Mouse (Mus musculus): ENCODE data around the gene Abca8b. TPM values are rescaled to one million over a fixed set of nuclear protein-coding genes. Genes with fewer than 3 reads are reported as not detected.

The Abca8b gene
- total and polyA plus RNA-seq, 2 experiments: 12.2 to 35.7 TPM

DNA sequence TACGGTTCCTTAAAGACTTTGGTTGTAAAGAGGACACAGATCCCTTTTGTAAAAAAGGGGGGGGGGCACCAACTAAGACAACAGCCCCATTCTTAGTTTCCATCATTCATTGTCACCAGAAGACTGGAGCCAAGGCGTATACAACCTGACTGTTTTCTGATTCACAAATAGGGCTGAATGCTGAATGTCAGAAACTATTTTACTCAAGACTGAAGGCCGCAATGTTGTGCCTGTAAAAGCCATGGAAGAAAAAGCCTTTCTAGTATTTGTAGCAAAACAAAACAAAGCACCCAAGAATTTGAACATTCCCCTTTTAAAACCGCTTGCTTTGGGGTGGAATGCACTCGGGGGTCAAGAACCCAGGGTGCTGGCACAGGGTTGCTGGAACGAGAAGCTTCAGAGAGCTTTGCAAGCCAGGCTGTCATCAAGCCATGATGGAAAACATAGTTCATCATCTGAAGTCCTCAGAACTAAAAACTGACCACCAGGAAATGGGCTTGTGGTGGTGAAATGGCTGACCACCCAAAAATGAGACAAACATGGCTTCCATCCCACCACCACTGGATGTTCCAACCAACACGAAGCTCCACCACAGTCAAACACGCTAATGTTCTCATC, 104.2 kb downstream of the Abca8b start:
- H3K27ac ChIP-seq (replicated peaks; ENCODE audit: insufficient read depth, low read depth, low read length): 0 out of 2 replicates have a peak overlapping the region, but pooled peaks have one; percentile 32
- H3K9ac ChIP-seq (ENCODE audit: low read depth, low read length): no peak overlapping the region
- DNase-seq (ENCODE audit: extremely low read depth, low read depth, low spot score): peak; percentile 30
- H3K4me1 ChIP-seq (ENCODE audit: control insufficient read depth, insufficient read depth, low read length): no peaks in the 10 kb centered on the region; the same call in 1 of the 2 replicates
- H3K36me3 ChIP-seq (ENCODE audit: control insufficient read depth, insufficient read depth, low read length): no peaks in the 10 kb centered on the region
- no peaks in the 10 kb centered on the region for H3K27me3 ChIP-seq (ENCODE audit: control insufficient read depth, insufficient read depth, low read length)
- 88% methylated on average over 8 of the region's 8 CpGs for WGBS
- no peaks in the 10 kb centered on the region for H3K79me2 ChIP-seq (ENCODE audit: control insufficient read depth, insufficient read depth, low read length)
- TF ChIP-seq CTCF (IDR thresholded peaks at IDR 0.05; ENCODE audit: low read depth, low read length): no peak
- TF ChIP-seq POLR2A (IDR thresholded peaks at IDR 0.05; ENCODE audit: extremely low read depth, insufficient read depth, low read length): no peak
- H3K4me3 ChIP-seq (ENCODE audit: insufficient read depth, low read depth, low read length): no peak overlapping the region

DNA sequence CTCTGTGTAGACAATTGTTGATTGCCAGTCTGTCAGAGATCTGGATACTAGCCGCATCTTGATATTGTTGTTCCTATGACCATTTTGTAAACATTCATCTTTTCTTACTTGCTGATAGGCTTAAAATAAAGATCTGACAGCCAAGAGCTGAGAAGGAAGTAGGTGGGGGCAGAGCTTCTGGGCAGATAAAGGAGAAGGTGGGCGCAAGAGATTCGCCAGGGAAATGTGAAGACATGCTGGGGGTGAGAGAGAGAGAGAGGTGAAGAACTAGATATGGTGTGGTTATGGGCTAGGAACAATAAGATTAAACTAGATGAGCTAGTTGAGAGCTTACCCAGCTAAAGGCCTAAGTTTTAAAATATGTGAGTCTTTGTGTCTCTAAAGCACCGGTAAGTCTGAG, 106.0 kb downstream of the Abca8b start:
- H3K27ac ChIP-seq (replicated peaks; ENCODE audit: insufficient read depth, low read depth, low read length): no peak overlapping the region
- TF ChIP-seq POLR2A (IDR thresholded peaks at IDR 0.05; ENCODE audit: extremely low read depth, insufficient read depth, low read length) (no peak), CTCF (IDR thresholded peaks at IDR 0.05; ENCODE audit: low read depth, low read length) (no peak)
- H3K4me3 ChIP-seq (ENCODE audit: insufficient read depth, low read depth, low read length): no peak overlapping the region
- H3K36me3 ChIP-seq (ENCODE audit: control insufficient read depth, insufficient read depth, low read length): no peaks in the 10 kb centered on the region
- DNase-seq (ENCODE audit: extremely low read depth, low read depth, low spot score): no peak
- no peak overlapping the region for H3K9ac ChIP-seq (ENCODE audit: low read depth, low read length)
- H3K79me2 ChIP-seq (ENCODE audit: control insufficient read depth, insufficient read depth, low read length): no peaks in the 10 kb centered on the region
- H3K4me1 ChIP-seq (ENCODE audit: control insufficient read depth, insufficient read depth, low read length): no peaks in the 10 kb centered on the region; the same call in 1 of the 2 replicates
- H3K27me3 ChIP-seq (ENCODE audit: control insufficient read depth, insufficient read depth, low read length): no peaks in the 10 kb centered on the region
- 90% methylated on average over 4 of the region's 4 CpGs for WGBS

GRCm38 (mm10) chr11:109886757-109887156, 108.9 kb downstream of the Abca8b start:
- Histone ChIP-seq H3K4me1 (ENCODE audit: control insufficient read depth, insufficient read depth, low read length) (no peaks in the 10 kb centered on the region), H3K27me3 (ENCODE audit: control insufficient read depth, insufficient read depth, low read length) (no peaks in the 10 kb centered on the region), H3K27ac (replicated peaks; ENCODE audit: insufficient read depth, low read depth, low read length) (no peak overlapping the region), H3K79me2 (ENCODE audit: control insufficient read depth, insufficient read depth, low read length) (no peaks in the 10 kb centered on the region), H3K36me3 (ENCODE audit: control insufficient read depth, insufficient read depth, low read length) (no peaks in the 10 kb centered on the region), H3K9ac (ENCODE audit: low read depth, low read length) (no peak overlapping the region), H3K4me3 (ENCODE audit: insufficient read depth, low read depth, low read length) (no peak overlapping the region)
- 96% methylated on average over 4 of the region's 4 CpGs for WGBS
- no peak for DNase-seq (ENCODE audit: extremely low read depth, low read depth, low spot score)
- no peak for TF ChIP-seq CTCF (IDR thresholded peaks at IDR 0.05; ENCODE audit: low read depth, low read length)
- no peak for TF ChIP-seq POLR2A (IDR thresholded peaks at IDR 0.05; ENCODE audit: extremely low read depth, insufficient read depth, low read length)

DNA sequence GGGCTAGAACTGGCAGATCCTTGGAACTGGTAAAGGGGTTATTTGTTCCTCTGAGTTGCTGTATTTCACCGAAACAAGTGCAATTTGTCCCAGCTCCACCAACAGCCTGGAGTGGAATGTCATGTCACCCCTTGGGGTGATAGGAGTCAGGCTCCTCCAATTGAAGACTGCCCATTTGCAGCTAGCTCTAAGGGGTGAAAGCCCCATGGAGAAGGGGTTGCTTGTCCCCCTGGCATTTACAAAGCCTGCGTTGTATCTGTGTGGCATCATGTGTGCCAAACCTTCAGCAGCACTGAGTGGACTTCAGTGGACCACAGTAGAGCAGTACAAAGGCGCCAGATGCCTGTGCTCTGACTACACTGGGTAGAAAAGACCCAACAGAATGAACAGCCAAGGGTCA, 110.1 kb downstream of the Abca8b start:
- Histone ChIP-seq H3K27ac (replicated peaks; ENCODE audit: insufficient read depth, low read depth, low read length) (no peak overlapping the region), H3K4me1 (ENCODE audit: control insufficient read depth, insufficient read depth, low read length) (no peaks in the 10 kb centered on the region), H3K9ac (ENCODE audit: low read depth, low read length) (no peak overlapping the region), H3K27me3 (ENCODE audit: control insufficient read depth, insufficient read depth, low read length) (no peaks in the 10 kb centered on the region), H3K79me2 (ENCODE audit: control insufficient read depth, insufficient read depth, low read length) (no peaks in the 10 kb centered on the region), H3K4me3 (ENCODE audit: insufficient read depth, low read depth, low read length) (no peak overlapping the region), H3K36me3 (ENCODE audit: control insufficient read depth, insufficient read depth, low read length) (no peaks in the 10 kb centered on the region)
- TF ChIP-seq CTCF (IDR thresholded peaks at IDR 0.05; ENCODE audit: low read depth, low read length): no peak
- TF ChIP-seq POLR2A (IDR thresholded peaks at IDR 0.05; ENCODE audit: extremely low read depth, insufficient read depth, low read length): no peak
- 90% methylated on average over 3 of the region's 3 CpGs for WGBS
- no peak for DNase-seq (ENCODE audit: extremely low read depth, low read depth, low spot score)

DNA sequence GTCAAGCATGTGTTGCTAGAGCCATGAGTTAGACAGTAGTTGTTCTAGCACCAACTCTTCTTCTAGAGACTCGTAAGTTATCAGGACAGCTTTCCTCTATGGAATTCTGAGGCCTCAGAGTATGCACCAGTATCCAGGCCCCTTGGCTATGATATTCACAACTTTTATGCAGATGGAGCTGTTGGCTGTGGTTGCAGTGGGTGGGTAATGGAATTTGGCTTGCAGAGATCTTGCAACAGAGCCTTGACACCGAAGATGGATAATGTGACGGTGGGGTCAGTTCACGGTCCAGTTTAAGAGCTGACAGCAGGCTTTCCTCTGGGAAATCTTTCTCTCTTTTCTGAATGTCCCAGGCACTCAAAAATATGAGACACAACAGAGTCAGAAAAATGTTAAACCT, 110.8 kb downstream of the Abca8b start:
- Histone ChIP-seq H3K27me3 (ENCODE audit: control insufficient read depth, insufficient read depth, low read length) (no peaks in the 10 kb centered on the region), H3K4me3 (ENCODE audit: insufficient read depth, low read depth, low read length) (no peak overlapping the region), H3K9ac (ENCODE audit: low read depth, low read length) (no peak overlapping the region), H3K79me2 (ENCODE audit: control insufficient read depth, insufficient read depth, low read length) (no peaks in the 10 kb centered on the region), H3K36me3 (ENCODE audit: control insufficient read depth, insufficient read depth, low read length) (no peaks in the 10 kb centered on the region), H3K4me1 (ENCODE audit: control insufficient read depth, insufficient read depth, low read length) (no peaks in the 10 kb centered on the region), H3K27ac (replicated peaks; ENCODE audit: insufficient read depth, low read depth, low read length) (no peak overlapping the region)
- TF ChIP-seq POLR2A (IDR thresholded peaks at IDR 0.05; ENCODE audit: extremely low read depth, insufficient read depth, low read length) (no peak), CTCF (IDR thresholded peaks at IDR 0.05; ENCODE audit: low read depth, low read length) (no peak)
- WGBS: 75% methylated on average over 4 of the region's 4 CpGs
- no peak for DNase-seq (ENCODE audit: extremely low read depth, low read depth, low spot score)

- no peak for TF ChIP-seq POLR2A (IDR thresholded peaks at IDR 0.05; ENCODE audit: extremely low read depth, insufficient read depth, low read length)
- TF ChIP-seq CTCF (IDR thresholded peaks at IDR 0.05; ENCODE audit: low read depth, low read length): no peak
- no peak overlapping the region for H3K9ac ChIP-seq (ENCODE audit: low read depth, low read length)
- H3K4me3 ChIP-seq (ENCODE audit: insufficient read depth, low read depth, low read length): no peak overlapping the region
- no peaks in the 10 kb centered on the region for H3K27me3 ChIP-seq (ENCODE audit: control insufficient read depth, insufficient read depth, low read length)
- DNase-seq (ENCODE audit: extremely low read depth, low read depth, low spot score): no peak
- no peak overlapping the region for H3K27ac ChIP-seq (replicated peaks; ENCODE audit: insufficient read depth, low read depth, low read length)
- no peaks in the 10 kb centered on the region for H3K79me2 ChIP-seq (ENCODE audit: control insufficient read depth, insufficient read depth, low read length)
- H3K36me3 ChIP-seq (ENCODE audit: control insufficient read depth, insufficient read depth, low read length): no peaks in the 10 kb centered on the region
- no peaks in the 10 kb centered on the region for H3K4me1 ChIP-seq (ENCODE audit: control insufficient read depth, insufficient read depth, low read length)
- 62% methylated on average over 3 of the region's 3 CpGs for WGBS
These were observed 111.5 kb downstream of the Abca8b start for GRCm38 (mm10) chr11:109884126-109884525.

Other genes starting within 250 kb of the Abca8b start
- gene 1700012B07Rik, start 167.8 kb downstream of the Abca8b start, total RNA-seq (2014; rRNA removed): not detected in 2 replicates
- not detected in 2 replicates for gene 1700012B07Rik, start 167.8 kb downstream of the Abca8b start, polyA plus RNA-seq (2012; rRNA removed)
- gene Abca8a, start 100.1 kb upstream of the Abca8b start, total RNA-seq (2014; rRNA removed): 141 and 146 TPM in 2 replicates
- gene Abca8a, start 100.1 kb upstream of the Abca8b start, polyA plus RNA-seq (2012; rRNA removed): 16.0 and 24.0 TPM in 2 replicates
- 3.6 and 4.1 TPM in 2 replicates for gene Abca9, start 172.4 kb upstream of the Abca8b start, total RNA-seq (2014; rRNA removed)
- gene Abca9, start 172.4 kb upstream of the Abca8b start, polyA plus RNA-seq (2012; rRNA removed): 0.34 and 0.43 TPM in 2 replicates

Data from liver, adult 2 months (tissue).